Mouse (Mus musculus) intestine, embryonic 16.5 days (tissue): Measurements from ENCODE around the gene Med12l. TPM values are rescaled to one million over a fixed set of nuclear protein-coding genes. Genes with fewer than 3 reads are reported as not detected.
A peak's percentile ranks its signal among the peaks of the same experiment; 100 is the strongest.

Source experiments
- ATAC-seq: fragments of 200-750 bp; cut with Nextera tagmentation; 2 replicates; pipeline ENCODE4 v1.8.0; 2017; ENCODE audit warnings: moderate TSS enrichment, moderate library complexity
- H3K27ac ChIP-seq: fragments of 300-500 bp; sonication (generic); 2 replicates; pipeline ENCODE4 v1.5.1; 2014; ENCODE audit warnings: mild to moderate bottlenecking, low read length
- H3K27me3 ChIP-seq: fragments of 300-500 bp; sonication (generic); replicated peaks from 2 replicates; pipeline ENCODE4 v1.6.1; 2014; ENCODE audit warnings: low read length, control low read depth, mixed read lengths; ENCODE audit not compliant: control insufficient read depth, insufficient read depth
- H3K36me3 ChIP-seq: fragments of 300-500 bp; sonication (generic); 2 replicates; pipeline ENCODE4 v1.6.1; 2014; ENCODE audit warnings: low read length, control low read depth; ENCODE audit not compliant: control insufficient read depth, insufficient read depth
- H3K4me1 ChIP-seq: fragments of 300-500 bp; sonication (generic); 2 replicates; pipeline ENCODE4 v1.6.1; 2014; ENCODE audit warnings: low read length, control low read depth, mixed read lengths; ENCODE audit not compliant: control insufficient read depth, insufficient read depth
- H3K4me2 ChIP-seq: fragments of 300-500 bp; sonication (generic); 2 replicates; pipeline ENCODE4 v1.6.1; 2014; ENCODE audit warnings: low read depth, low read length, control low read depth
- H3K4me3 ChIP-seq: fragments of 300-500 bp; sonication (generic); 2 replicates; pipeline ENCODE4 v1.5.1; 2014; ENCODE audit warnings: mild to moderate bottlenecking, low read length
- H3K9ac ChIP-seq: fragments of 300-500 bp; sonication (generic); 2 replicates; pipeline ENCODE4 v1.6.1; 2014; ENCODE audit warnings: low read depth, low read length
- H3K9me3 ChIP-seq: fragments of 300-500 bp; sonication (generic); 2 replicates; pipeline ENCODE4 v1.6.1; 2016; ENCODE audit warnings: low read length, control low read depth; ENCODE audit not compliant: control insufficient read depth
- WGBS: fragments of 180-500 bp; shearing (Covaris S2); extraction: QIAGEN DNeasy Blood & Tissue Kit; methylation state at CpG from one replicate; pipeline ENCODE4 v1.1.7; 2014; 5-methylcytosine and 5-hydroxymethylcytosine counted together
- polyA plus RNA-seq: library from polyadenylated mRNA; unstranded; fragments of >200 nt; fragmentation: Nextera tagmentation; extraction: Ambion mirVana; gene quantifications from 2 replicates; pipeline ENCODE4 v1.2.1, GENCODE M21; 2015

Med12l gene
- polyA plus RNA-seq, 1 experiment from 2014 or later, result 0.65 TPM

DNA sequence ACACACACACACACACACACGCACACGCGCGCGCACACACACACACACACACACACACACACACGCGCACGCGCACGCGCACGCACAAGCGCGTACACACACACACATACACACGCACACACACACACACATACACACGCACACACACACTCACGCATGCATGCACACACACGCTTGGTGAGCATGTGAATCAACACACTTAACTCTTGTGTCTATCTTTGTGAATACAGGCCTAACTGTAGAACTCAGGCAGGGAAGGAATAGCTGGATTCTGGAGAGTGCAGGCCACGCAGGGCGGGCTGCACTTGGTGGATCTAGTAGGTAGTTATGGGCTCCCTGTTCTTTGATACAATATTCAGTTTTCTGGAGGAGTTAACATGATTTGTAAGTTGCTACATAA, 123.1 kb downstream of the Med12l start:
- no peaks in the 10 kb centered on the region for H3K9me3 ChIP-seq
- no peak overlapping the region for H3K27ac ChIP-seq
- no peak for ATAC-seq
- no peak overlapping the region for H3K4me2 ChIP-seq
- H3K36me3 ChIP-seq, result no peaks in the 10 kb centered on the region
- no peaks in the 10 kb centered on the region for H3K27me3 ChIP-seq
- WGBS, result 86% methylated on average over 20 of the region's 20 CpGs
- H3K9ac ChIP-seq, result no peak overlapping the region
- H3K4me3 ChIP-seq, result no peak overlapping the region
- H3K4me1 ChIP-seq, result peaks cover 7% of the 10 kb centered on the region; the same call in 1 of the 2 replicates

DNA sequence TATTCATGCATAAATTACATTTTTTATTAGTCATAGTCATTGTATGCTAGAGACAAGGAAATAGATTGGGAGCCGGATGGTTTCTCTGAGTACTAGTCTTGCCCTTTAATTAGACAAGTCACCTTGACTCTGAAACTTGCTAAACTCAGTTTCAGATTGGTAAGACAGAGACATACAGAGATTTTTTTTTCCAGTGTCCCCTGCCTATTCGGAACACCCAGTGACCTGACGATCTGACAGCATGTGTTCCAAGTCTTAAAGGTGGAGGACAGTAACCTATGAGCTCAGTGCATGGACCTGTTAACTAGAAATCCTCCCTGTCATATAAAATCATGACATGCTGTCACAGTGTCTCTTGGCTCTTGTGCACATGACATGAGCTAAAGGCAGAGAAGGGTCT, 123.9 kb downstream of the Med12l start:
- Histone ChIP-seq H3K27ac (no peak overlapping the region), H3K9ac (no peak overlapping the region), H3K4me1 (peaks cover 7% of the 10 kb centered on the region; the same call in 1 of the 2 replicates), H3K36me3 (no peaks in the 10 kb centered on the region), H3K4me2 (peak overlapping the region; percentile 23), H3K4me3 (0 out of 2 replicates have a peak overlapping the region, but pooled peaks have one; percentile 1), H3K27me3 (no peaks in the 10 kb centered on the region), H3K9me3 (no peaks in the 10 kb centered on the region)
- ATAC-seq, result no peak
- 76% methylated on average over 3 of the region's 3 CpGs for WGBS

DNA sequence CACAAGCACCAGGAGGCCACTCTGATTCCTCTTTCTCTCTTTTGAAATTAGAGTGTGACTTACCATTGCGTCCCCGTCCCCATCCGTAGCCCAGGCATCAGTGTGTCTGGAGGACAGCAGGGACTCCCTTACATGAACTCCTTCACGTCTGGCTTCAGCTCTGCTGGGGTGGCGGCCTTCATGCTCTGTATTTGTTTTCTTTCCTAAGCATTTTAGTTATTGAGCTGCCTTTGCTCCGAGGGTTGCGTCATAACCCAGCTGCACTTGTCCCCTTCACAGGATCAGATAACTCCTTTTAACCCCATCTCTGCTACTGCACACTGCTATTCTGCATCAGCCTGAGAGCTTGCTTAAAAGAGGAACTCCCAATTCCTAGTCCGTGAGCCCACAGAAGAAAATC, 124.8 kb downstream of the Med12l start:
- ATAC-seq, result peak; percentile 74
- 45% methylated on average over 8 of the region's 8 CpGs for WGBS
- Histone ChIP-seq H3K27me3 (no peaks in the 10 kb centered on the region), H3K27ac (peak overlapping the region; percentile 57; the same call in 1 of the 2 replicates), H3K9me3 (no peaks in the 10 kb centered on the region), H3K4me1 (peaks cover 7% of the 10 kb centered on the region; the same call in 1 of the 2 replicates), H3K36me3 (no peaks in the 10 kb centered on the region), H3K4me2 (peak overlapping the region; percentile 13), H3K9ac (no peak overlapping the region), H3K4me3 (peak overlapping the region; percentile 28)

DNA sequence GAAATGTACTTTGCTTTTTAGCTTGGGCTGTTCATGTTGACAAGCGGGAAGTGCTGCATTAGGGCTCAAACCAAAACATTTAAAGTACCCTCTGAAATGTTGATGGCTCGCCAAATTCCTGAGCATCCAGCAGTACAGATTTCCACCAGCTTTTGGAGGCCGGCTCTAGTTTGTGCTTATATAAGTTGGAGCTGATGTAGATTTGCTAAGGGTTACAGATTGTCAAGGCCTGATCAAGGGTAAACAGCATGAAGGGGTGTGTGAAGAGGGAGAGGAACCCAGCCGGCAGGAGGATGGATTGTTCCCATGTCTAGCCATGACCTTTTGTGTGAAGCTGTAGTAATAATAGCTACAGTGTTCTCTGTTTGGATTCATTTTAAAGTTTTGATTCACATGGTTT, 125.5 kb downstream of the Med12l start:
- no peaks in the 10 kb centered on the region for H3K9me3 ChIP-seq
- H3K27ac ChIP-seq, result no peak overlapping the region; the same call in none of the 2 replicates
- peak overlapping the region; percentile 13; the same call in 1 of the 2 replicates for H3K4me2 ChIP-seq
- WGBS, result 43% methylated on average over 4 of the region's 4 CpGs
- peak; percentile 86 for ATAC-seq
- H3K36me3 ChIP-seq, result no peaks in the 10 kb centered on the region
- H3K9ac ChIP-seq, result no peak overlapping the region
- peak overlapping the region; percentile 21; the same call in 1 of the 2 replicates for H3K4me3 ChIP-seq
- H3K27me3 ChIP-seq, result no peaks in the 10 kb centered on the region
- peaks cover 9% of the 10 kb centered on the region for H3K4me1 ChIP-seq

DNA sequence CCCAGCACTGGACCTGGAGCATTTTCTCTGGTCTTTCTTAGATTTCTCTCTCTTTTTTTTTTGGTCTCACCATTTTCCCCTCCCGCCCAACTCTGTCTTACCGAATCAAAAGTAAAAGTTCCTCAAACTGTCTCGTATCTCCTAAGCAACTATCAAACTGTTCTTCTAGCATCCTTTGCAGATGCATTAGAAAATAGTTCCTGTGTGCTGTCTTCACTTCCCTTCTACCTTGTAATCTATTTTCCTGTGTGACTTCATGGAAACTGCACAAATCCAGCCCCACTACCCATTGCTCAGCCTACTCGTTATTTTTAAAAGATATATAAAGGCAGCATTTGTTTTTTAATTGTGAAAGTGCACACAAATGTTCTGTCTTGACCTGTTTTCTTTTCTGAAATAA, 126.3 kb downstream of the Med12l start:
- Histone ChIP-seq H3K27me3 (no peaks in the 10 kb centered on the region), H3K36me3 (no peaks in the 10 kb centered on the region), H3K4me2 (no peak overlapping the region), H3K9me3 (no peaks in the 10 kb centered on the region), H3K9ac (no peak overlapping the region), H3K4me3 (no peak overlapping the region), H3K4me1 (peaks cover 10% of the 10 kb centered on the region), H3K27ac (no peak overlapping the region)
- 87% methylated on average over 4 of the region's 4 CpGs for WGBS
- no peak for ATAC-seq

DNA sequence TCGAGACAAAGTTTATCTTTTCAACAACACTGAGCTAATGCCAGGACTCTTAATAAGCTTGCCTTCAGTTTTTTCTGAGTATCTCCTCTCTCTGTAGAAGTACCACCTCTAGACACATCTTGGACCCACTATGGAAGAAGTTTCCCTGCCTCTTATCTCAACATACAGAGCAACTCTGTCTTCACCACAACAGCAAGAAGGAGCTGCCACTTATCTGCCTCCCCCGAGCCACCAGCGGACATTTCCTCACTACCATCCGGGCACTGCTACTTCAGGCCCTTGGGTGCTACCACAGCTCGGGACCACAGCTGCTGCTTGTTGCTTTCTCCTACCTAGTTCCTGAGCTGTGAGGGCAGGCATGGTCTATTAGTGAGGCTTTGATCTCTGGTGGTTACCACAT, 127.6 kb downstream of the Med12l start:
- Histone ChIP-seq H3K36me3 (no peaks in the 10 kb centered on the region), H3K4me1 (peaks cover 10% of the 10 kb centered on the region), H3K4me3 (no peak overlapping the region), H3K27me3 (no peaks in the 10 kb centered on the region), H3K9me3 (no peaks in the 10 kb centered on the region), H3K27ac (no peak overlapping the region), H3K4me2 (no peak overlapping the region), H3K9ac (no peak overlapping the region)
- 75% methylated on average over 5 of the region's 5 CpGs for WGBS
- no peak for ATAC-seq

DNA sequence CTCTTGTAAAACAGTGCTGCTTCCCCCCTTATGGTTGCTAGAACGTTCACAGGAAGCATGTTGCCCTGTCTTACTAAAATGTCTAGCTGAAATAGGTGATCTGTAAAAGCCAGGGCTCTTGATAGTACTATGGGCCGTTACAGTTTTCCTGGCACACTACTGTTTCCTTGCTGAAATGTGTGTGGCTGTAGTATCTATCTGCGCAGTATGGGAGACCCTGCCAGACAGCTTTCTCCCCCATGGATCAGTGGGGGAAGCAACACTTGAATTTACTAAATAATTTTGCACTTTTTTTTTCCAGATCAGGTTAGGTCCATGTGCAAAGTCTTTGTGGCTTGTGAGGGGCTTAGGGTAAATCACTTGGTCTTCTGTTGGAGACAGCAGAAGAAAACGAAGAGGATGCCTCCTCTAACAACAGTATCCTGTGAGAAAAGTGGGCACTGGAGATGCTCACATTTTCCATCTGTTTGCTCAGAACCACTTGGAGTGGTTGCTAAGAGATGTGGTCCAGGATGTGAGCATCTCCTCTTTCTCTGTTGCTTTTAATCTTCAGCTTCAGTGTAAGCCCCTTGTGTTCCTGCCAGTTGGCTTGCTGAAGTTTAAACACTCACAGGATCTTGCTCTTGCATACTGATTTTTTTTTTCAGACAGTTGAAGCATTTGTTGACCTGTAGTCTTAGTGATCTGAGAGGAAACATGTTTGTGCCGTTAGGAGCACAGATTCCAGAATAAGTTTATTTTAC, 130.5 kb downstream of the Med12l start:
- Histone ChIP-seq H3K4me1 (peaks cover 6% of the 10 kb centered on the region), H3K27ac (no peak overlapping the region), H3K9ac (no peak overlapping the region), H3K27me3 (no peaks in the 10 kb centered on the region), H3K4me2 (no peak overlapping the region), H3K36me3 (no peaks in the 10 kb centered on the region), H3K9me3 (no peaks in the 10 kb centered on the region), H3K4me3 (no peak overlapping the region)
- 69% methylated on average over 5 of the region's 5 CpGs for WGBS
- no peak for ATAC-seq

DNA sequence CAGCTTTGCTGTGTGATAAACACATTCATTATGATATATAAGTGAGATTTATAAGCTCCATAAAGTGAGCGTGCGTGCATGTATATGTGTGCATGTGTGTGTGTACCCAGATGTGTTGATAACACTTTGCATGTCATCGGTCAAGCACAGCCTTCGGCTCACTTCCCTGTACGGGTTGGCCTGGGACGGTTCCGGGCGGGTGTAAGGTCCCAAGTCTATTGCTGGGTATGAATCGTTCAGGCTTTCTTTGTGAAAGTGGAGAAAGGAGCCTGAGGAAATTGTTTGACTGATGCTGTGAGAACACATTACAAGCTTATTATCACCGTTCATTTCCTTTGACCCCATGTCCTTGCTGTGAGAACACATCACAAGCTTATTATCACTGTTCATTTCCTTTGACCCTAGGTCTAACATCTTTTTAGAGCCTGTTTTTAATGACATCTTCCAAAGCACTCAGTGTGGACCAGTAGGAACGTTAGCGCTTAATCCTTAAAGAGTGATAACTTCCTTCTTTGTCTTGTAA, 133.4 kb downstream of the Med12l start:
- Histone ChIP-seq H3K36me3 (no peaks in the 10 kb centered on the region), H3K9me3 (no peaks in the 10 kb centered on the region), H3K4me1 (peaks cover 3% of the 10 kb centered on the region; the same call in 1 of the 2 replicates), H3K27ac (no peak overlapping the region), H3K27me3 (no peaks in the 10 kb centered on the region), H3K9ac (no peak overlapping the region), H3K4me3 (no peak overlapping the region), H3K4me2 (no peak overlapping the region)
- no peak for ATAC-seq
- WGBS, result 75% methylated on average over 12 of the region's 12 CpGs

DNA sequence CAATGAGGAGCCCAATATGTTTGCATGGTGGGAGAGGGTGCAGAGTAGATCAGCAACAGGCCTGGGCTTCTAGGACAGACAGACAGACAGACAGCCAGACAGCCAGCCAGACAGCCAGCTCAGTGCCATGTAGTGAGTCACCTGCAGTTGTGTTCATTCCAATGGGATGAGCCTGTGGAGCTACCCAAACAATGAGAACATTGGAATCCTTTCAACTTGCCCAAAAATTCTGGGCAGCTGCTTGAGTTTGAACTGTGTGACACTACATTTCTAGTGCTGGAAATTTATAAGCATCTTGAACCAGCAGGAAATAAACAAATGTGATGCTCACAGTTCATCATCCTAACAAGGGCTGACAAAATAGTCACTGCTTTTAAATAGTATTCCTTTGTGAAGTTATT, 134.0 kb downstream of the Med12l start:
- no peaks in the 10 kb centered on the region for H3K36me3 ChIP-seq
- H3K9me3 ChIP-seq, result no peaks in the 10 kb centered on the region
- no peak overlapping the region for H3K9ac ChIP-seq
- no peak overlapping the region for H3K4me3 ChIP-seq
- H3K27ac ChIP-seq, result no peak overlapping the region
- H3K27me3 ChIP-seq, result no peaks in the 10 kb centered on the region
- no peak overlapping the region for H3K4me2 ChIP-seq
- peaks cover 3% of the 10 kb centered on the region; the same call in 1 of the 2 replicates for H3K4me1 ChIP-seq
- ATAC-seq, result peak; percentile 38; the same call in 1 of the 2 replicates
